Mouse (Mus musculus) activated CD4-positive, CD25-positive, alpha-beta regulatory T cell (primary cell): ENCODE results near the gene Gm10447. TPM values are rescaled to one million over a fixed set of nuclear protein-coding genes. Genes with fewer than 3 reads are reported as not detected.

Source experiments
- polyA plus RNA-seq, 2 experiments: library from polyadenylated mRNA; unstranded; fragments of 100-300 nt; shearing (Covaris generic); gene quantifications; one replicate each; pipeline ENCODE4 v1.2.1; 2017

Gene Gm10447
- under 1 TPM in 1 of 2 experiments, not detected in 1; 0.15 TPM for polyA plus RNA-seq

DNA sequence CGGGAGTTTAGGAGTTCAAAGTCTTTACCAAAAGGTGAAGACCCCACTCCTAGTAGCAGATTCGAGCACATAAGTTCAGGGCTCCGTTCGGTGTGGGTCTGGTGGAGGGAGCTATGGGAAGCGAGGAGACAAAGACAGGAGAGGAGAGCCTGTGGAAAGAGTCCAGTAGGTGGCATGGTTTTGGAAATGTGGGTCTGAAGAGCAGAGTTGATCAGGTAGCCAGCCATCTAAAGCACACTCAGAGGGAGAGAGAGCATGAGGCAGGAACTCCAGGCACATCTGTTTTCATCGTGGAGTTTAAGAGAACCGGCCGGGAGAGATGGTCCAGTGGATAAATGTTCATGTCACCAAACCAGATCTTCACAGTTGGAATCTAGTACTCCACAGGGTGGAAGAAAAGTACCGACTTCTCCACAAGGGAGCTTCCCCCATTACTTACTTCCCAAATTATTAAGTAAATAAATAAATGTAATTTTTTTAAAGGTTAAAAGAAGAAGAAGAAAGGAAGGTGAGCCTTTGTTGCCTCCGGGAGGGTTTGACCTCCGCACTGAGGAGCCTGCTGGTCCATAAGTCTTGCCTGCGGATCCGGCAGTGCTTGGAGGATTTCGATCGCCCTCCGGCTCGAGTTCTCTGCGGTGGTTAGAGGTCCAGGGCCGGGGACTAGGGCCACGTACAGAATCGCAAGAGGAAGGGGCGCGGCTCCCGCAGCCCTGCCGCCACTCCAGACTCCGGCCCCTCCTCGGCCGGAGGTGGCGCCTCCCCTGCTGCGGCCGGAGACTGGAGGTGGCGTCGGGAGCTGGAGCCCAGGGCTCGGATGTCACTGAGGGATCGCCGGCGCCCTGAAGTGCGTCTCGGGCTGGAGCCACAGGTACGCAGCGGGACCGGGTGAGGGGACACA, at the start of gene Gm10447, which contains the start of gene Shroom1:
TSS of gene Gm10447 (minus strand) at position 637 of the 898 bp plus-strand sequence.
TSS of gene Shroom1 (plus strand) at position 732 of the 898 bp plus-strand sequence.

DNA sequence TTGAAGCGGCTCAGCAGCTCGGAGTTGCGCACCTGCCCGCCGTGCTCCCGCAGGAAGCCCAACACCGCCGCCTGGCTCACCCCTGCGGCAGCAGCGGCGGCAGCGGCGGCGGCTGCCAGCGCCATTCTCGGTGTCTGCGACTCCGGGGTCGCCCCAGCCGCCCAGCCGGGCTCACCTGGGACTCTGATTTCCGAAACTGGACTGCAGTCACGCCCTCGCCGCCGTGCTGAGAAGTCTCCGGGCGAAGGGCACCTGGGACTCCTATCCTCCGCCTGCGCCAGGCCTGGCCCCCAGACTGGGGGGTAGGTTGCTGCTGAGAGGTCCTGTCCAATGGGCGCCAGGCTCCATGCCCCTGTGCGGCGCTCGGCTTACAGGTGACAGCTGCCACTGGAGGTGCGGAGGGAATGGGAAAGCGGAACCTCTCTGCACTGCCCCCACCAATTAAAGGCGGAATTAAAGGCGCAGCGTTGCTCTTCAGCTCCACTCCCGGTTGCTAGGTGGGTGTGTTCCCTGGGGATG, 22.9 kb upstream of the Gm10447 start, which contains the start of the genes Gm9945 and Sowaha:
TSS of gene Gm9945 (plus strand) at position 384 of the 519 bp plus-strand sequence.
TSS of gene Sowaha (minus strand) at position 492 of the 519 bp plus-strand sequence.

DNA sequence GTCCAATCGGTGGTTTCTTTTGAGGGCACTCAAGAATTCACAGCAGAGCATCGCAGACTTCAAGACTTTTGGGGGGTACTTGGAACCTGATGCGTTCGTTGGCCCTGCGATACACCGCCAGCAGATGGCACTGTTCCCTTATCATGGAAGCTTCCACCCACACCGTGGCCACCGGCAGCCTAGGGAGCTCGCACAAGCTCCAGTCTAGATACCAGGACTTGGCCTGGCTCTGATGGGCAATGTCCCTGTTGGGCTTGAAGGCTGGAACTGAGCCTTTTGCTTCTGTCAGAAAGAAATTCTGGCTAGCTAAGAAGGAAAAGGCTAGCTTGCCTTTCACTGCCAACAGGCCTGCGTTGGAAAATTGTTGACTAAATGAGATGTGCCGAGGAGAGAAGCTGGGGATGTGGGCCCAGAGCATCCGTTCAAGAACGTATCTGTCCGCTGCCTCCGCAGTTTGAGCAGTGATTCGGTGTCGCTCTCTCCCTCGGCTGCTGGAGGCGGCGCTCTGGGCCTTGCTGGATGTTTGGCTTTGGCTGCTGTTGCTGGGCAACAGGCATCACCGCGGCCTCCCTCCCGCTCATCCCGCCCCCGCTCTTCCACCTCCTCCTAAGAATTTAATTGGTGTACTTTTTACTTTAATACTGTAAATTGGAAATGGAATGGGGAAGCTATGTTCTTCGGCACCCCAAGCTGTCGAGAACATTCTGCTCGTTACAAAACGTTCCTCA, 13.2 kb upstream of the Gm10447 start, which contains the start of gene Gm9837:
TSS of gene Gm9837 (minus strand) at position 512 of the 728 bp plus-strand sequence.

DNA sequence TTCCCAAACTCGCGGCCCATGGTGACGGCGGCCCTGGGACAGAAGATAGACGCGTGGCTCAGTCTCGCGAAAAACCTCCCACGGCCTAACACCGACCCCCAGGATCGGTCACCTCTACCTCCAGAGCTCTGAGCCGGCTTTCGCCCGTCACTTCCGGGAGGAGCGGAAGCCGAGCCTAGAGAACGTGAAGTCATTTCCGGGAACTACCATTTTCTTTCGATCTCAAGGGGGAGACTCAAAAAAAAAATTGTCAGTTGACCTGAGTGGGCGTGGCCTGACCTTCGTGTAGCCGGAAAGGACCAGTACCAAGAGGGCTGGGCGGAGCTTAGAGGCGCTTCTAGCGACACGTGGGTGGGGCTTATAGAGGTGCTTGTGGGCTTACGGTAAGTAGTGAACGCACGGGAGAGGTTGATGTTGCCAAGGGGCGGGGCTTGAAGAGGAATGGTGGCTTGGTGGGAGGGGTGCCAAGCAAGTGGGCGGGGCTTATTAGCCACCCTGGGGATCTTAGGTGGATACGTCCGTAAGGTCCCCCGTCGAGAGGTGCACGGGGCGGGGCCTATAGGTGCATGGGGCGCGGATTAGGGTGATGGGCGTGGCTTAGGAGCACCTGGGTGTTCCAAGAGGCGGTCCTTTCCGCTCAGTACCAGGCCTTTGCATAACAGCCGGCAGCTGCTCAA, 26.1 kb downstream of the Gm10447 start, which contains the start of the genes Uqcrq and Gdf9:
TSS of gene Uqcrq (minus strand) at position 162 of the 677 bp plus-strand sequence.
TSS of gene Gdf9 (plus strand) at position 354 of the 677 bp plus-strand sequence.

DNA sequence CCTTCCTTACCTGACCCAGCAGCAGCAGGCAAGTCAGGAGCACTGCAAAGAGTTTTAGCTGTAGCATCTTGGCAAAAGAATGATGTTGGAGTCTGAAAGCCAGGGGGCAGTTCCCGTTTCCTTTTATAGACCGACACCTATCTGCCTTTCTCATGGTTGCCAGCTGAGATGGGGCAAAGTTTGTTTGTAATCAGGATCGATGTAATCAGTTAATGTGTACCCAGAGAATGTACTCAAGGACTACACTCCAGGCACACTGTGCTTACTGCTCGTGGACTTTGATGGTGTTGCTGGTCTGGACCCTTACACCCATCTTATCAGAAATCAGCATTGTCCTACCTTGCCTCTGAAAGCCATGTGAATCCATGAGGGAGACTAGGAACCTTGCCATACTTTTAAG, 33.9 kb downstream of the Gm10447 start, which contains the start of gene Leap2:
TSS of gene Leap2 (minus strand) at position 135 of the 400 bp plus-strand sequence.

Other genes starting within 250 kb of the Gm10447 start
- gene Hspa4, start 156.7 kb downstream of the Gm10447 start, polyA plus RNA-seq: 100 to 1,000 TPM; 134 to 137 TPM
- gene Zcchc10, start 132.4 kb downstream of the Gm10447 start, polyA plus RNA-seq: 10 to 100 TPM; 29.4 to 35.1 TPM
- 100 to 1,000 TPM in 1 of 2 experiments, 10 to 100 TPM in 1; 96.7 to 137 TPM for gene Aff4, start 106.3 kb downstream of the Gm10447 start, polyA plus RNA-seq
- under 1 TPM in 1 of 2 experiments, not detected in 1; 0.43 TPM for gene Leap2, start 33.9 kb downstream of the Gm10447 start, polyA plus RNA-seq
- 100 to 1,000 TPM; 349 to 392 TPM for gene Uqcrq, start 26.3 kb downstream of the Gm10447 start, polyA plus RNA-seq
- gene Gdf9, start 26.1 kb downstream of the Gm10447 start, polyA plus RNA-seq: under 1 TPM in 1 of 2 experiments, not detected in 1; 1.00 TPM
- gene Shroom1, start 95 bp upstream of the Gm10447 start, polyA plus RNA-seq: not detected
- gene Gm9837, start 13.4 kb upstream of the Gm10447 start, polyA plus RNA-seq: not detected
- not detected for gene Gm9945, start 23.1 kb upstream of the Gm10447 start, polyA plus RNA-seq
- not detected for gene Sowaha, start 23.2 kb upstream of the Gm10447 start, polyA plus RNA-seq
- gene Sept8, start 62.1 kb upstream of the Gm10447 start, polyA plus RNA-seq: 1 to 10 TPM; 3.7 to 9.0 TPM
- 10 to 100 TPM in 1 of 2 experiments, 1 to 10 TPM in 1; 4.8 to 13.8 TPM for gene Kif3a, start 110.3 kb upstream of the Gm10447 start, polyA plus RNA-seq
- gene Il4, start 161.6 kb upstream of the Gm10447 start, polyA plus RNA-seq: 10 to 100 TPM in 1 of 2 experiments, 1 to 10 TPM in 1; 4.2 to 84.2 TPM
- gene Il13, start 177.6 kb upstream of the Gm10447 start, polyA plus RNA-seq: 1 to 10 TPM in 1 of 2 experiments, not detected in 1; 1.5 TPM